Mouse (Mus musculus) midbrain, embryonic 12.5 days (tissue): Measurements from ENCODE around the gene Cox6a1. TPM values are rescaled to one million over a fixed set of nuclear protein-coding genes. Genes with fewer than 3 reads are reported as not detected.

Experiments
- polyA plus RNA-seq: library from polyadenylated mRNA; unstranded; fragments of >200 nt; fragmentation: Nextera tagmentation; extraction: Ambion mirVana; gene quantifications from 2 replicates; pipeline ENCODE4 v1.2.1, GENCODE M21; 2016

The Cox6a1 gene
- polyA plus RNA-seq, 1 experiment from 2014 or later = 768 TPM

Other genes starting within 250 kb of the Cox6a1 start
- 38.1 and 38.5 TPM in 2 replicates for gene Acads, start 229.6 kb downstream of the Cox6a1 start, polyA plus RNA-seq
- gene Unc119b, start 214.0 kb downstream of the Cox6a1 start, polyA plus RNA-seq = 62.3 and 65.9 TPM in 2 replicates
- 50.0 and 57.1 TPM in 2 replicates for gene Mlec, start 190.8 kb downstream of the Cox6a1 start, polyA plus RNA-seq
- gene Cabp1, start 154.6 kb downstream of the Cox6a1 start, polyA plus RNA-seq = 2.3 and 3.6 TPM in 2 replicates
- 76.7 and 79.0 TPM in 2 replicates for gene Pop5, start 113.1 kb downstream of the Cox6a1 start, polyA plus RNA-seq
- 196 and 208 TPM in 2 replicates for gene Rnf10, start 76.1 kb downstream of the Cox6a1 start, polyA plus RNA-seq
- 48.5 and 52.8 TPM in 2 replicates for gene Coq5, start 69.3 kb downstream of the Cox6a1 start, polyA plus RNA-seq
- gene Dynll1, start 48.0 kb downstream of the Cox6a1 start, polyA plus RNA-seq = 1,312 and 1,433 TPM in 2 replicates
- gene Srsf9, start 21.8 kb downstream of the Cox6a1 start, polyA plus RNA-seq = 346 and 358 TPM in 2 replicates
- gene Gatc, start 7.8 kb downstream of the Cox6a1 start, polyA plus RNA-seq = 39.7 and 43.6 TPM in 2 replicates
- 50.8 and 57.3 TPM in 2 replicates for gene Triap1, start 7.8 kb downstream of the Cox6a1 start, polyA plus RNA-seq
- gene Msi1, start 80.6 kb upstream of the Cox6a1 start, polyA plus RNA-seq = 211 and 227 TPM in 2 replicates
- not detected in 2 replicates for gene Pla2g1b, start 117.3 kb upstream of the Cox6a1 start, polyA plus RNA-seq
- gene Sirt4, start 135.7 kb upstream of the Cox6a1 start, polyA plus RNA-seq = 24.2 and 26.2 TPM in 2 replicates
- 24.0 and 27.2 TPM in 2 replicates for gene Pxn, start 157.7 kb upstream of the Cox6a1 start, polyA plus RNA-seq
- gene Rplp0, start 210.5 kb upstream of the Cox6a1 start, polyA plus RNA-seq = 863 and 871 TPM in 2 replicates
- gene Gcn1l1, start 216.3 kb upstream of the Cox6a1 start, polyA plus RNA-seq = 63.1 and 65.3 TPM in 2 replicates